Mouse (Mus musculus) forebrain, embryonic 16.5 days (tissue): ENCODE data around the gene Hddc3. TPM values are rescaled to one million over a fixed set of nuclear protein-coding genes. Genes with fewer than 3 reads are reported as not detected.

ENCODE experiments used
- ATAC-seq: fragments of 200-750 bp; cut with Nextera tagmentation; 2 replicates; pipeline ENCODE4 v1.8.0; 2017; ENCODE audit warnings: mild to moderate bottlenecking, moderate library complexity
- H3K27ac ChIP-seq: fragments of 300-500 bp; sonication (generic); 2 replicates; pipeline ENCODE4 v1.5.1; 2014; ENCODE audit warnings: low read length, control low read depth
- H3K27me3 ChIP-seq: fragments of 300-500 bp; sonication (generic); replicated peaks from 2 replicates; pipeline ENCODE4 v1.6.1; 2014; ENCODE audit warnings: low read length; ENCODE audit not compliant: control insufficient read depth, insufficient read depth
- H3K36me3 ChIP-seq: fragments of 300-500 bp; sonication (generic); 2 replicates; pipeline ENCODE4 v1.6.1; 2014; ENCODE audit not compliant: control insufficient read depth, insufficient read depth
- H3K4me1 ChIP-seq: fragments of 300-500 bp; sonication (generic); replicated peaks from 2 replicates; pipeline ENCODE4 v1.6.1; 2014; ENCODE audit warnings: low read length; ENCODE audit not compliant: control insufficient read depth, insufficient read depth
- H3K4me2 ChIP-seq: fragments of 300-500 bp; sonication (generic); 2 replicates; pipeline ENCODE4 v1.6.1; 2014; ENCODE audit warnings: mild to moderate bottlenecking, low read length, control low read depth
- H3K4me3 ChIP-seq: fragments of 300-500 bp; sonication (generic); replicated peaks from 2 replicates; pipeline ENCODE4 v1.5.1; 2014; ENCODE audit warnings: mild to moderate bottlenecking, low read length, control low read depth
- H3K9ac ChIP-seq: fragments of 300-500 bp; sonication (generic); replicated peaks from 2 replicates; pipeline ENCODE4 v1.6.1; 2014; ENCODE audit warnings: low read depth, low read length, control low read depth
- H3K9me3 ChIP-seq: fragments of 300-500 bp; sonication (generic); 2 replicates; pipeline ENCODE4 v1.6.1; 2016; ENCODE audit warnings: low read length; ENCODE audit not compliant: control insufficient read depth
- WGBS: fragments of 180-500 bp; shearing (Covaris S2); extraction: QIAGEN DNeasy Blood & Tissue Kit; methylation state at CpG from one replicate; pipeline ENCODE4 v1.1.7; 2014; 5-methylcytosine and 5-hydroxymethylcytosine counted together
- polyA plus RNA-seq: library from polyadenylated mRNA; unstranded; fragments of >200 nt; fragmentation: Nextera tagmentation; extraction: Ambion mirVana; gene quantifications from 2 replicates; pipeline ENCODE4 v1.2.1, GENCODE M21; 2015

The Hddc3 gene
- 22.5 and 23.8 TPM in 2 replicates for polyA plus RNA-seq

DNA sequence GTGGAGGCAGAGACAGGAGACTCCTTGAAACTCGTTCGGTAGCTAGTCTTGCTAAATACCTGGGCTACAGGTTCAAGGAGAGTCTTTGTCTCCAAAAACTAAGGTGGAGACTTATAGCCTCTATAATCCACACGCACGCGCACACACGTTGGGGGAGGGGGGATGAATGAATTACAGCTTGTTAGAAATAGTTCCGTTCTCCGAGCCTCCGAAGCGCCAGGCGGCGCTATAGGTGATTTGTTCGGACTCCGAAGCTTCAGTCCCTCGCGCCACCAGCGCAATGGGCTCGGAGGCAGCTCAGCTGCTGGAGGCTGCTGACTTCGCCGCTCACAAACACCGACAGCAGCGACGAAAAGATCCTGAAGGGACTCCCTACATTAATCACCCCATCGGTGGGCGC is at the start of gene Hddc3:
Gene Hddc3, plus strand, starts transcription at position 247 of the 400 bp plus-strand sequence.
- Histone ChIP-seq H3K27me3 (no peaks in the 10 kb centered on the region), H3K9ac (peak within 1 kb of the TSS; percentile 72), H3K4me2 (peak within 1 kb of the TSS; percentile 79), H3K27ac (peak within 1 kb of the TSS; percentile 73), H3K36me3 (no peaks in the 10 kb centered on the region), H3K4me3 (peak within 1 kb of the TSS; percentile 52), H3K9me3 (no peaks in the 10 kb centered on the region), H3K4me1 (peaks cover 39% of the 10 kb centered on the region)
- WGBS, result under 1% methylated on average over 25 of the region's 25 CpGs
- peak; percentile 41 for ATAC-seq

DNA sequence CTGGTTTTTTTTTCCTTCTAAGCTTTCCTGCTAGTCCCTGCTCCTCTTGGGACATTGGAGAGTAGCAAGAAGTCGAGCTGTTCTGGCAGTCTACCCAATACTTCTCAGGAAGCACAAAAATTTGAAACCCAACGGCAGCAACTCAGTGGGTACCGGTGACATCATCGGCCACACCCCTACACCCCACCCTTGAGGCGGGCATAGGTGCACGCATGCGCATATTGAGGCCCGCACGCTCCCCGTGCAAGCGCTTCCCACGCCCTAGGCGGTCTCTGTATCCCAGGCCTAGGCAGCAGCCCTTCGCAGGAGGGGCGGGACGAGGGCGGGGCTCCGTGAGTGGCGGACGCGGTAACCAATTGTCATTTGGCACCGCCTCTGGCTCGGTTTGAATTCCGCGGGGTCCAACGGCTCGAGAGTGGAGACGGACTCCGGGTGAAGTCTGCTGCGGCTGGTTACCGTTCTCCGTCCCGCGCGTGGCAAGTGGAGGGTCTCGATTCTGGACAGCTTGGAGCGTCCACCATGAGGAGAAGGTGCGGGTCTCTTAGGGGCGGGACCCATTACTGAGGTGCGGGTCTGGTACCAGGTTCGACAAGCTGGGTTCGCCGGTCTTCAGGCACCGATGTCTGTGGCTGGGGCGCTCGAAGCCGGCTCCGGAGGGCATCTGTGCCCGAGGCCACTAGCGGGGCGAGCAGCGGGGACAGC is 48.7 kb upstream of the Hddc3 start, which contains the start of gene Prc1:
Gene Prc1, plus strand, starts transcription at position 389 of the 702 bp plus-strand sequence.
- whole genome bisulfite sequencing, result under 1% methylated on average over 52 of the region's 52 CpGs
- Histone ChIP-seq H3K4me2 (peak within 1 kb of the TSS; percentile 95), H3K9me3 (no peaks in the 10 kb centered on the region), H3K36me3 (no peaks in the 10 kb centered on the region), H3K27me3 (no peaks in the 10 kb centered on the region), H3K9ac (peak within 1 kb of the TSS; percentile 72), H3K4me3 (peak within 1 kb of the TSS; percentile 81), H3K27ac (peak within 1 kb of the TSS; percentile 41; the same call in 1 of the 2 replicates), H3K4me1 (peaks cover 10% of the 10 kb centered on the region)
- peak; percentile 99 for ATAC-seq

GRCm38 (mm10) chr7:80294764-80295648 is 47.9 kb upstream of the Hddc3 start:
- H3K4me1 ChIP-seq, result peaks cover 10% of the 10 kb centered on the region
- H3K4me3 ChIP-seq, result peak overlapping the region; percentile 81
- no peaks in the 10 kb centered on the region for H3K27me3 ChIP-seq
- peak; percentile 34; the same call in 1 of the 2 replicates for ATAC-seq
- no peaks in the 10 kb centered on the region for H3K9me3 ChIP-seq
- 7% methylated on average over 37 of the region's 37 CpGs for WGBS
- H3K4me2 ChIP-seq, result peak overlapping the region; percentile 95
- peak overlapping the region; percentile 41; the same call in 1 of the 2 replicates for H3K27ac ChIP-seq
- H3K36me3 ChIP-seq, result no peaks in the 10 kb centered on the region
- peak overlapping the region; percentile 72 for H3K9ac ChIP-seq

- 83% methylated on average over 6 of the region's 6 CpGs for WGBS
- H3K4me2 ChIP-seq, result 0 out of 2 replicates have a peak overlapping the region, but pooled peaks have one; percentile 5
These were observed 46.4 kb upstream of the Hddc3 start for GRCm38 (mm10) chr7:80296462-80296861.

DNA sequence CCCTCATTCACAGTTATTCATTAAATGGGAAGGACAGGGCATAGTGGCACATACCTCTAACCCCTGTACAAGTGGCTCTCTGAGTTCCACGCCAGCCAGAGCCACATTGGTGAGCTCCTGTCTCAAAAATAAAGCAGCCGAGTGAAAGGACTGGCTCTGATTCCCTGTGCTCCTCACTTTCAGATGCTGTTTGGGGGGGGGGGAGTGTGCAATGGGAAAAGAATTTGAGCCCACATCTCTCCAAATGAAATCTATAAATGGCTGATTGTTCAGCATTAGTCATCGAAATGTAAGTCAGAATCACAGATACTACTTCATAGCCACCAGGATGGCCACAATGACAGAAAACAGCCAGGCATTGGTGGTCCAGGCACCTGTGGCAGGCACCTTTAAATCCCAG is 45.9 kb upstream of the Hddc3 start:
- no peak overlapping the region for H3K4me2 ChIP-seq
- H3K9me3 ChIP-seq, result no peaks in the 10 kb centered on the region
- 69% methylated on average over 3 of the region's 3 CpGs for WGBS
- H3K9ac ChIP-seq, result no peak overlapping the region
- no peak overlapping the region for H3K4me3 ChIP-seq
- no peaks in the 10 kb centered on the region for H3K27me3 ChIP-seq
- no peak overlapping the region for H3K27ac ChIP-seq
- no peak for ATAC-seq
- H3K4me1 ChIP-seq, result peaks cover 10% of the 10 kb centered on the region
- no peaks in the 10 kb centered on the region for H3K36me3 ChIP-seq

More at GRCm38 (mm10) chr7:80296462-80296861, 46.4 kb upstream of the Hddc3 start:
- ATAC-seq, result no peak
- H3K9ac ChIP-seq, result no peak overlapping the region
- H3K4me3 ChIP-seq, result no peak overlapping the region
- H3K9me3 ChIP-seq, result no peaks in the 10 kb centered on the region
- H3K27ac ChIP-seq, result no peak overlapping the region
- H3K36me3 ChIP-seq, result no peaks in the 10 kb centered on the region
- no peaks in the 10 kb centered on the region for H3K27me3 ChIP-seq
- peaks cover 10% of the 10 kb centered on the region for H3K4me1 ChIP-seq

DNA sequence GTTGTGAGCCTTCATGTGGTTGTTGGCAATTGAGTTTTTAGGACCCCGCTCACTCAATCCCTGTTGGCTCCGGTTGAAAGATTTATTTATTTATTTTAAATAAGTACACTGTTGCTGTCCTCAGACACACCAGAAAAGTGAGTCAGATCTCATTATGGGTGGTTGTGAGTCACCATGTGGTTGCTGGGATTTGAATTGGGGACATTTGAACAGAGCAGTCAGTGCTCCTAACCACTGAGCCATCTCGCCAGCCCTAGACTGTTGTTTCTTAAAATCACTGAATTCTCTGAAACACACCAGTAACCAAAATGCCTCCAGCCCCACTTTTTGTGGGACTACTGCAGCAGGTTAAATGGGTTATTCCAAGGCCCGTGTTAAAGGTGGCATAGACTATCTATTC is 44.1 kb upstream of the Hddc3 start:
- H3K4me1 ChIP-seq, result peaks cover 10% of the 10 kb centered on the region
- no peak overlapping the region for H3K9ac ChIP-seq
- H3K4me3 ChIP-seq, result no peak overlapping the region
- ATAC-seq, result no peak
- no peaks in the 10 kb centered on the region for H3K9me3 ChIP-seq
- no peak overlapping the region for H3K4me2 ChIP-seq
- WGBS, result 91% methylated on average over 4 of the region's 4 CpGs
- no peaks in the 10 kb centered on the region for H3K27me3 ChIP-seq
- no peak overlapping the region for H3K27ac ChIP-seq
- no peaks in the 10 kb centered on the region for H3K36me3 ChIP-seq

DNA sequence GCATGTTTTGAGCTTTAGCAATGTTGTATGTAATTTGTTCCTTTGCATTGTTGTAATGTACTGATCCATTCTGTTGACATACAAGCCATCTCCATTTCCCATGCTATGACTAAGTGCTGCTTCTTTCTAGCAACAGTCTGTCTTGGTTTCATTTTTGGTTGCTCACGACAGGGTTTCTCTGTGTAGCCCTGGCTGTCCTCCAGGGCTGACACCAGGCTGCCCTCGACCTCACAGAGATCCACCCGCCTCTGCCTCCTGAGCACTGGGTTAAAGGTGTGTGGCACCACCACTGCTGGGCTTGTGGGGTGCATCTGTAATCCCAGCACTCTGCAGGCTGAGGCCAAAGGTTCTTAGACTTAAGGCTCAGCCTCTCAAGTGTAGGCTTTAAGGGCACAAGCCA is 43.3 kb upstream of the Hddc3 start:
- no peak overlapping the region for H3K9ac ChIP-seq
- H3K4me2 ChIP-seq, result no peak overlapping the region
- no peaks in the 10 kb centered on the region for H3K9me3 ChIP-seq
- H3K27me3 ChIP-seq, result no peaks in the 10 kb centered on the region
- no peaks in the 10 kb centered on the region for H3K36me3 ChIP-seq
- ATAC-seq, result no peak
- WGBS, result 86% methylated on average over 3 of the region's 3 CpGs
- H3K4me1 ChIP-seq, result peaks cover 10% of the 10 kb centered on the region
- no peak overlapping the region for H3K27ac ChIP-seq
- no peak overlapping the region for H3K4me3 ChIP-seq

DNA sequence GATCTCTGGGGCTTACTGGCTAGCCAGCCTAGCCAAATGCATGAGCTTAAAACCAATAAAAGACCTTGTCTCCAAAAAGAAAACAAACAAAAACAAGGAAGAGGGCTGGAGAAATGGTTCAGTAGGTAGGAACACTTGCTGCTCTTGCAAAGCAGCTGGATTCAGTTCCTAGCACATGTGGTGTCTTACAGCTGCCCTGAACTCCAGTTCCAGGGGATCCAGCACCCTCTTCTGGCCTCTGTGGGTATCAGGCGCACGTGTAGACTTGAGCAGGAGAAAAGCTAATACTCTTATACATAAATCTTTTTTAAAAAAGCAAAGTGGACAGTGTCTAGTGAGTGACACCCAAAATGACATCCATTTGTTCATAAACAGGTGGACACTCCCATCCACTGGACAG is 41.4 kb upstream of the Hddc3 start:
- H3K9ac ChIP-seq, result no peak overlapping the region
- no peak overlapping the region for H3K27ac ChIP-seq
- H3K4me2 ChIP-seq, result no peak overlapping the region
- 0 out of 2 replicates have a peak, but pooled peaks cover 4% of the 10 kb centered on the region for H3K36me3 ChIP-seq
- H3K27me3 ChIP-seq, result no peaks in the 10 kb centered on the region
- H3K9me3 ChIP-seq, result no peaks in the 10 kb centered on the region
- WGBS, result 87% methylated on average over 2 of the region's 2 CpGs
- no peak for ATAC-seq
- peaks cover 3% of the 10 kb centered on the region for H3K4me1 ChIP-seq
- H3K4me3 ChIP-seq, result no peak overlapping the region

DNA sequence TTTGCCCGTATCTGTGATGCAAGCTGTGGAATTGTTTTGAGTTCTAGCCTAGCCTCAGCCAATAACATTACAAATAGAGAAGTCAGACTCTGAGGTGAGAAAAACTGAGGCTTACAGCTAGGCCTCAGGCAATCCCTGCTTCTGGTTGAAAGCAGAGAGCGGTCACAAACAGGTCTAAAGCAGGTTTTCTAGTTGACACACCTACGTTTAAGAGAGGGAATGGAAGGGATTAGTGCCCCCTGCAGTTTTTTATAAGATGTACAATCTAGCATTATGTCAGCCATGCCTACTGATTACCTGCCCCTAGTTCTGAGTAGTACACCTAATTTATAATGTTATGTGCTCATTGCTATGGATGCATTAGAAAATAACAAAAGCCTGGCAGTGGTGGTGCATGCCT is 35.1 kb upstream of the Hddc3 start:
- no peak overlapping the region for H3K9ac ChIP-seq
- 0 out of 2 replicates have a peak, but pooled peaks cover 4% of the 10 kb centered on the region for H3K36me3 ChIP-seq
- H3K27me3 ChIP-seq, result no peaks in the 10 kb centered on the region
- H3K9me3 ChIP-seq, result no peaks in the 10 kb centered on the region
- no peaks in the 10 kb centered on the region for H3K4me1 ChIP-seq
- no peak overlapping the region for H3K4me3 ChIP-seq
- ATAC-seq, result no peak
- WGBS, result 69% methylated on average over 3 of the region's 3 CpGs
- H3K27ac ChIP-seq, result no peak overlapping the region
- no peak overlapping the region for H3K4me2 ChIP-seq
